Mouse (Mus musculus): ENCODE measurements around the gene Alg3. TPM values are rescaled to one million over a fixed set of nuclear protein-coding genes. Genes with fewer than 3 reads are reported as not detected.

The Alg3 gene
- 23.0 and 32.9 TPM in 2 replicates for polyA plus RNA-seq (2012; rRNA removed; ENCODE audit: low replicate concordance)

GRCm38 (mm10) chr16:20611357-20612227 lies at the start of gene Alg3, which contains the start of the genes Eef1akmt4 and Gm49333:
Gene Alg3 (minus strand): TSS chr16:20611735.
Gene Eef1akmt4 (plus strand): TSS chr16:20611593.
Gene Gm49333 (plus strand): TSS chr16:20611610.

GRCm38 (mm10) chr16:20651076-20651946 lies 39.8 kb upstream of the Alg3 start, which contains the start of gene Psmd2:
Gene Psmd2 (plus strand): TSS chr16:20651652.

GRCm38 (mm10) chr16:20629731-20630634 lies 18.4 kb upstream of the Alg3 start, which contains the start of gene Ece2:
Gene Ece2 (plus strand): TSS chr16:20629828.

GRCm38 (mm10) chr16:20621191-20621990 lies 9.9 kb upstream of the Alg3 start, which contains the start of gene Camk2n2:
Gene Camk2n2 (minus strand): TSS chr16:20621287.

GRCm38 (mm10) chr16:20589366-20589938 lies 22.1 kb downstream of the Alg3 start, which contains the start of gene Vwa5b2:
Gene Vwa5b2 (plus strand): TSS chr16:20589471.

Other genes with a start within 250 kb of the Alg3 start
- 158 and 202 TPM in 2 replicates for gene Abcc5, start 185.3 kb downstream of the Alg3 start, polyA plus RNA-seq (2012; rRNA removed; ENCODE audit: low replicate concordance)
- 33.5 and 37.2 TPM in 2 replicates for gene Eif2b5, start 112.9 kb downstream of the Alg3 start, polyA plus RNA-seq (2012; rRNA removed; ENCODE audit: low replicate concordance)
- gene Dvl3, start 94.8 kb downstream of the Alg3 start, polyA plus RNA-seq (2012; rRNA removed; ENCODE audit: low replicate concordance) = 18.9 and 58.4 TPM in 2 replicates
- 366 and 507 TPM in 2 replicates for gene Ap2m1, start 76.3 kb downstream of the Alg3 start, polyA plus RNA-seq (2012; rRNA removed; ENCODE audit: low replicate concordance)
- 43.3 and 60.9 TPM in 2 replicates for gene Abcf3, start 63.2 kb downstream of the Alg3 start, polyA plus RNA-seq (2012; rRNA removed; ENCODE audit: low replicate concordance)
- gene Vwa5b2, start 22.3 kb downstream of the Alg3 start, polyA plus RNA-seq (2012; rRNA removed; ENCODE audit: low replicate concordance) = 0.03 and 1.3 TPM in 2 replicates
- gene Eef1akmt4, start 142 bp downstream of the Alg3 start, polyA plus RNA-seq (2012; rRNA removed; ENCODE audit: low replicate concordance) = 16.2 and 24.2 TPM in 2 replicates
- gene Gm49333, start 125 bp downstream of the Alg3 start, polyA plus RNA-seq (2012; rRNA removed; ENCODE audit: low replicate concordance) = not detected in 2 replicates
- gene Camk2n2, start 9.6 kb upstream of the Alg3 start, polyA plus RNA-seq (2012; rRNA removed; ENCODE audit: low replicate concordance) = 6.2 and 7.9 TPM in 2 replicates
- gene Ece2, start 18.1 kb upstream of the Alg3 start, polyA plus RNA-seq (2012; rRNA removed; ENCODE audit: low replicate concordance) = 0.69 and 17.0 TPM in 2 replicates
- gene Psmd2, start 39.9 kb upstream of the Alg3 start, polyA plus RNA-seq (2012; rRNA removed; ENCODE audit: low replicate concordance) = 122 and 129 TPM in 2 replicates
- 409 and 459 TPM in 2 replicates for gene Eif4g1, start 56.6 kb upstream of the Alg3 start, polyA plus RNA-seq (2012; rRNA removed; ENCODE audit: low replicate concordance)
- gene Fam131a, start 81.5 kb upstream of the Alg3 start, polyA plus RNA-seq (2012; rRNA removed; ENCODE audit: low replicate concordance) = 7.6 and 18.4 TPM in 2 replicates
- gene Polr2h, start 105.9 kb upstream of the Alg3 start, polyA plus RNA-seq (2012; rRNA removed; ENCODE audit: low replicate concordance) = 14.3 and 27.0 TPM in 2 replicates
- gene Clcn2, start 106.0 kb upstream of the Alg3 start, polyA plus RNA-seq (2012; rRNA removed; ENCODE audit: low replicate concordance) = 11.8 and 49.4 TPM in 2 replicates
- gene Chrd, start 121.4 kb upstream of the Alg3 start, polyA plus RNA-seq (2012; rRNA removed; ENCODE audit: low replicate concordance) = 13.6 and 27.1 TPM in 2 replicates
- gene Thpo, start 122.8 kb upstream of the Alg3 start, polyA plus RNA-seq (2012; rRNA removed; ENCODE audit: low replicate concordance) = 4.2 and 5.3 TPM in 2 replicates